Mouse (Mus musculus) limb, embryonic 14.5 days (tissue): ENCODE measurements around the gene Il5. TPM values are rescaled to one million over a fixed set of nuclear protein-coding genes. Genes with fewer than 3 reads are reported as not detected.
"Not testable (repeated sequence)": the region's sequence is repeated elsewhere in the genome, so short reads cannot be mapped to it uniquely, and the experiment has no call there.

Experiments
- ATAC-seq: fragments of 200-750 bp; cut with Nextera tagmentation; 2 replicates; pipeline ENCODE4 v1.8.0; 2017; ENCODE audit warnings: low read depth, moderate number of reproducible peaks, moderate TSS enrichment; ENCODE audit not compliant: low FRiP score
- DNase-seq: peaks from one replicate; pipeline ENCODE4 v3.0.0-alpha.2; 2015; ENCODE audit warnings: low spot score
- H3K27ac ChIP-seq: fragments of 300-500 bp; sonication (generic); replicated peaks from 2 replicates; pipeline ENCODE4 v1.5.1; 2014; ENCODE audit warnings: low read depth, mild to moderate bottlenecking, low read length, moderate library complexity, mixed read lengths
- H3K27me3 ChIP-seq: fragments of 300-500 bp; sonication (generic); 2 replicates; pipeline ENCODE4 v1.6.1; 2014; ENCODE audit warnings: low read length, mixed read lengths; ENCODE audit not compliant: control insufficient read depth, insufficient read depth
- H3K36me3 ChIP-seq: fragments of 300-500 bp; sonication (generic); 2 replicates; pipeline ENCODE4 v1.6.1; 2014; ENCODE audit warnings: mild to moderate bottlenecking, low read length, moderate library complexity, mixed read lengths; ENCODE audit not compliant: control insufficient read depth, insufficient read depth
- H3K4me1 ChIP-seq: fragments of 300-500 bp; sonication (generic); 2 replicates; pipeline ENCODE4 v1.6.1; 2014; ENCODE audit warnings: antibody characterized with exemption, low read length, mixed read lengths; ENCODE audit not compliant: control insufficient read depth, insufficient read depth
- H3K4me2 ChIP-seq: fragments of 300-500 bp; sonication (generic); replicated peaks from 2 replicates; pipeline ENCODE4 v1.6.1; 2014; ENCODE audit warnings: low read depth, mild to moderate bottlenecking, low read length, moderate library complexity; ENCODE audit not compliant: severe bottlenecking
- H3K4me3 ChIP-seq: fragments of 300-500 bp; sonication (generic); replicated peaks from 2 replicates; pipeline ENCODE4 v1.5.1; 2014; ENCODE audit warnings: low read length
- H3K9ac ChIP-seq: fragments of 300-500 bp; sonication (generic); 2 replicates; pipeline ENCODE4 v1.6.1; 2014; ENCODE audit warnings: mild to moderate bottlenecking, low read depth, low read length, moderate library complexity; ENCODE audit not compliant: severe bottlenecking
- H3K9me3 ChIP-seq: fragments of 300-500 bp; sonication (generic); 2 replicates; pipeline ENCODE4 v1.6.1; 2016; ENCODE audit warnings: low read length; ENCODE audit not compliant: control insufficient read depth
- POLR2A ChIP-seq: fragments of 200-500 bp; IDR thresholded peaks from 2 replicates; pipeline ENCODE4 v1.8.0; 2012; ENCODE audit warnings: inconsistent platforms, mild to moderate bottlenecking, moderate library complexity, borderline replicate concordance; ENCODE audit not compliant: insufficient read depth, insufficient read length; ENCODE audit errors: extremely low read depth
- WGBS: fragments of 180-500 bp; shearing (Covaris S2); extraction: QIAGEN DNeasy Blood & Tissue Kit; methylation state at CpG from one replicate; pipeline ENCODE4 v1.1.7; 2014; 5-methylcytosine and 5-hydroxymethylcytosine counted together
- polyA plus RNA-seq, 2 experiments: library from polyadenylated mRNA; depleted of rRNA in 1 of 2; stranded (reverse) in 1 of 2; unstranded in 1 of 2; fragments of >200 nt; fragmentation: Nextera tagmentation in 1 of 2; extraction: Ambion mirVana in 1 of 2; gene quantifications; 2 replicates each; pipeline versions ENCODE4 v1.2.1 to v1.2.3; 2012 to 2014

The Il5 gene
- polyA plus RNA-seq, 2 experiments: not detected

DNA sequence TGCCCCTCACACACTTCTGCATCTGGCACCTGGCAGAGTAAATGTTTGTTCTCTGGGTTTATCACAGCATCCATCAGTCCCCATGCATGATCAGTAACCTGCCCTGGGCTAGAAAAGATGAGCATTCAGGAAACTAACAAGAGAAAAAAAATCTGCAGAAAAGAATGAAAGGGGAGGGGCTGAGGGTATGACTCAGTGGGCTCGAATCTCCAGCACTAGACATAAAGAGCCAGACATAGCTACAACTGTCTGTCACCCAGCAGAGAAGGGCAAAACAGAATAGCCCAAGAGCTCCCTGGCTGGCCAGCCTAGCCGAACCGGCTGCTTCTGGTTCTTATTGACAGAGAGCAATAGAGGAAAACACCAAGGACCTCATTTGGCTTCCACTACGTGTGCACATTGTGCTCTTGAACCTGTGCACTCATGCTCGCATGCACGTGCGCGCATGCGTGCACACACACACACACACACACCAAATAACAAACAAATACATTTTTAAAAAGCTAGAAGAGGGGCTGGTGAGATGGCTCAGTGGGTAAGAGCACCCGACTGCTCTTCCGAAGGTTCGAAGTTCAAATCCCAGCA, 34.5 kb downstream of the Il5 start:
- WGBS: 78% methylated on average over 12 of the region's 12 CpGs
- H3K27ac ChIP-seq: no peak overlapping the region
- H3K4me3 ChIP-seq: no peak overlapping the region

DNA sequence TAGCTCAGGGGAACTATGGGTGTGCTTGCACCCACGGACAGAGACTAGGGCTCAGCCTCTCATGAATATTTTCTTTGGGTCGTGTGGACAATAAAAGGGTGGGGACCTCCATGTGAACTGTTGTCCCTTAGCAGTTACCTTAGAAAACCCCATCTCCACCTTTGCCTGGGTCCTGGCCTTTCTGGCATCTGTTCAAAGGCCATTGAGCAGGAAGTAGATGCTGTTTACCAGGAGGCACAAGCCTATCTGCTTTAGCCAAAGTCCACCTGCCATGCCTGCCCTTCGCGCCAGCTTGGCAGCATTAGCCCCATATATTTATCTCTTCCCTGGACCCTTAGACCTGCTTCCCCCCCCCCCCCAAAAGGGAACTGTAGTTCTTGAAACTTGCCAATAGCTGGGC, 37.0 kb downstream of the Il5 start:
- Histone ChIP-seq H3K9ac (no peak overlapping the region), H3K36me3 (no peaks in the 10 kb centered on the region), H3K27ac (no peak overlapping the region), H3K9me3 (no peaks in the 10 kb centered on the region), H3K4me3 (no peak overlapping the region), H3K4me1 (peaks cover 27% of the 10 kb centered on the region), H3K4me2 (no peak overlapping the region), H3K27me3 (no peaks in the 10 kb centered on the region)
- no peak for TF ChIP-seq POLR2A
- DNase-seq (no peak), ATAC-seq (no peak)
- 79% methylated on average over 4 of the region's 4 CpGs for WGBS

More for the DNA sequence above, 34.5 kb downstream of the Il5 start:
- Histone ChIP-seq H3K9me3 (no peaks in the 10 kb centered on the region), H3K9ac (no peak overlapping the region), H3K4me1 (peaks cover 8% of the 10 kb centered on the region), H3K27me3 (no peaks in the 10 kb centered on the region), H3K4me2 (no peak overlapping the region), H3K36me3 (no peaks in the 10 kb centered on the region)
- ATAC-seq: no peak
- no peak for TF ChIP-seq POLR2A
- no peak for DNase-seq

DNA sequence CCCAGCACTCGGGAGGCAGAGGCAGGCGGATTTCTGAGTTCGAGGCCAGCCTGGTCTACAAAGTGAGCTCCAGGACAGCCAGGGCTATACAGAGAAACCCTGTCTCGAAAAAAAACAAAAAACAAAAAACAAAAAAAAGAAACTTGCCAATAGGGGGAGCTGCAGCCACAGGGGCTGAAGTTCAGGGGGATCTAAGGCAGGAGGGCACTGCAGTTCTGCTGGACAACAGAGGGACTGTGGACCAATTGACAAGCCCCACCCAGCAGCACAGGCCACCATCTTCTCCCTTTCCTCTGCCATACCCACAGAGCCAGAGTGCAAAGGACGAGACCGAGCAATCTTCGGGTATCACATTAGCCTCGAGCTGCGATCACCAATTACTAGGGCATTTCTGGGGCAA, 37.4 kb downstream of the Il5 start:
- not testable (repeated sequence) for ATAC-seq, H3K36me3 ChIP-seq, H3K9me3 ChIP-seq, H3K27ac ChIP-seq, H3K4me2 ChIP-seq, H3K9ac ChIP-seq, H3K4me3 ChIP-seq, H3K27me3 ChIP-seq, DNase-seq
- 74% methylated on average over 8 of the region's 9 CpGs for WGBS
- H3K4me1 ChIP-seq: peaks cover 31% of the 10 kb centered on the region

DNA sequence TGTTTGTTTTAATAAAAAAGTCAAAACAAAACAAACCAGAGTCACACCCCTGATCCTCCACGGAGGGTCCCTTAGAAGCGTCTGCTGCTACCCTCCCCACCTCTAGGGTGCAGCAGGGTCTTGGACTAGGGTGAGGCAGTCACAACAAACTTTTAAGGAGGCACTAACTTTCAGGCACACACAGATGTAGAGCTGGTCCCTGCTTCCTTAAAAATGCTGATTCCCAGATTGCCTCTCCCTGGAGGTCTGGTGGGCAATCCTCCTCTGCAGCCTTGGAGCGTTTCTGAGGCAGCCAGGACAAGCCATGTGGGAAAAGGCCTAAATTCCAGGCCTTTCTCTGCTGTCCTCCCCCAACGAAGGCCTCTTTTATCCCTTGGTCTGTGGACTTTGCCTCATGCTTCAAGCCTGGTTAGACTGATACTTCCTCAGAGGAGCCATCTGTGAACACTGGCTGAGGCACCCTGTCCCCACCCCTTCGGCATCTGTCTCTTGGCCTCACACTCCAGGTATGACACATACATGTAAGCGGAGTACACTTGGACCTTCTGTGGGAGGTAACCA, 38.3 kb downstream of the Il5 start:
- TF ChIP-seq POLR2A: no peak
- DNase-seq (no peak), ATAC-seq (no peak)
- no peak overlapping the region; the same call in 1 of the 2 replicates for H3K27ac ChIP-seq
- WGBS: 48% methylated on average over 6 of the region's 6 CpGs
- H3K9me3 ChIP-seq: no peaks in the 10 kb centered on the region
- H3K27me3 ChIP-seq: no peaks in the 10 kb centered on the region
- peaks cover 39% of the 10 kb centered on the region for H3K4me1 ChIP-seq
- no peaks in the 10 kb centered on the region for H3K36me3 ChIP-seq
- H3K4me2 ChIP-seq: no peak overlapping the region
- H3K4me3 ChIP-seq: no peak overlapping the region
- H3K9ac ChIP-seq: no peak overlapping the region

DNA sequence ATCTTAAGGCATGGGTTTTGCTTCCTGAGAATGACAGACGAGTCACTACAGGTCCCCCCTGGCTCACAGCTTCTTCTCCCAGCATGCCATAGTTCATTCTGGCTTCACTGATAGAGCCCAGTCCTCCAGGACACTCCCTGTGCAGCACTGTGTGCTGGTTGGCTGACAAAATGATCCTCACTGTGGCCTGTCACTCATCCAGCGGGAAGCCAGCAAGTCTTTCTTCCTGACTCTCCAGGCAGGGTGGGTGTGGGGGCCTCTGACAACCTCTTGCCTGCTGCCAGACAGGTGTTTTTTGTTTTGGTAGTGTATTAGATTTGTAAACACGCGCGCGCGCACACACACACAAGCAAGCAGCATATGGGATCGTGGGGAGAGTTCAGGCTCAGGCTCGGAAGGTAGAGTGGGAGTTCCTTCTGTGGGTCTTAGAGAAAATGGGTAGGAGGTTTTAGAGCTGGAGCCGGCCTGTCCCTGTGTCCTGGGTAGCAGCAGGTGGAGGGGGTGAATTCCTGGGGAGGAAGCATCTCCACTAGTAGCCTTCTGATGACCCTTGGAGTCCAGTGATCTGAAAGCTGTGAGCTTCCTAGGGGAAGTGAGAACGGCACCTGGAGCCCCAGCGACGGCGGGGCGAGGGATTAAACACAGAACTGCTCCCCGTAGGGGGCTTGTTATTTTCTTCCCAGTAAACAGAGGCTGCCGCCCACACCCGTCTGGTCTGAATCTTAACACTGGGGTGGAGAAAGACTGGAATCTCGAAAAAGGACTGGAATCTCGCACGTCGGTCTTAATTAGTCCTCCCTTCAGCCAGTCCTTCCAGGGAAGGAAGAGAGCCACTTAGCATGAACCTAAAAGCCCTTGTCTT, 39.2 kb downstream of the Il5 start:
- H3K36me3 ChIP-seq: no peaks in the 10 kb centered on the region
- H3K9me3 ChIP-seq: no peaks in the 10 kb centered on the region
- TF ChIP-seq POLR2A: no peak
- H3K4me1 ChIP-seq: peaks cover 40% of the 10 kb centered on the region
- no peak overlapping the region for H3K9ac ChIP-seq
- H3K4me3 ChIP-seq: no peak overlapping the region
- DNase-seq (no peak), ATAC-seq (no peak)
- H3K4me2 ChIP-seq: no peak overlapping the region
- no peak overlapping the region; the same call in 1 of the 2 replicates for H3K27ac ChIP-seq
- H3K27me3 ChIP-seq: no peaks in the 10 kb centered on the region
- WGBS: 8% methylated on average over 22 of the region's 22 CpGs
